Mouse (Mus musculus) liver, postnatal 0 days (tissue): ENCODE results near the gene Podnl1. TPM values are rescaled to one million over a fixed set of nuclear protein-coding genes. Genes with fewer than 3 reads are reported as not detected.

Experiments
- ATAC-seq: fragments of 200-750 bp; cut with Nextera tagmentation; 2 replicates; pipeline ENCODE4 v1.8.0; 2017; ENCODE audit warnings: mild to moderate bottlenecking, moderate library complexity
- DNase-seq: peaks from one replicate; pipeline ENCODE4 v3.0.0-alpha.2; 2016
- H3K27ac ChIP-seq: fragments of 300-500 bp; sonication (generic); 2 replicates; pipeline ENCODE4 v1.5.1; 2014; ENCODE audit warnings: antibody characterized with exemption, moderate library complexity, mild to moderate bottlenecking, low read depth
- H3K27me3 ChIP-seq: fragments of 300-500 bp; sonication (generic); 2 replicates; pipeline ENCODE4 v1.6.1; 2014; ENCODE audit warnings: low read length, control low read depth, mixed read lengths; ENCODE audit not compliant: insufficient read depth
- H3K36me3 ChIP-seq: fragments of 300-500 bp; sonication (generic); replicated peaks from 2 replicates; pipeline ENCODE4 v1.6.1; 2014; ENCODE audit warnings: mild to moderate bottlenecking, control low read depth, low read length, moderate library complexity, mixed read lengths; ENCODE audit not compliant: insufficient read depth
- H3K4me1 ChIP-seq: fragments of 300-500 bp; sonication (generic); 2 replicates; pipeline ENCODE4 v1.6.1; 2014; ENCODE audit warnings: antibody characterized with exemption, mild to moderate bottlenecking, control low read depth; ENCODE audit not compliant: insufficient read depth
- H3K4me2 ChIP-seq: fragments of 300-500 bp; sonication (generic); 2 replicates; pipeline ENCODE4 v1.6.1; 2014; ENCODE audit warnings: low read depth, mild to moderate bottlenecking, low read length, moderate library complexity, mixed read lengths
- H3K4me3 ChIP-seq: fragments of 300-500 bp; sonication (generic); 2 replicates; pipeline ENCODE4 v1.5.1; 2014; ENCODE audit warnings: low read depth, low read length
- H3K9ac ChIP-seq: fragments of 300-500 bp; sonication (generic); replicated peaks from 2 replicates; pipeline ENCODE4 v1.6.1; 2014; ENCODE audit warnings: mild to moderate bottlenecking, moderate library complexity
- H3K9me3 ChIP-seq: fragments of 300-500 bp; sonication (generic); 2 replicates; pipeline ENCODE4 v1.6.1; 2016; ENCODE audit warnings: mild to moderate bottlenecking, control low read depth, low read length, mixed read lengths
- CTCF ChIP-seq: sonication (generic); IDR thresholded peaks from 2 replicates; pipeline ENCODE4 v1.5.1; 2016; ENCODE audit warnings: antibody characterized with exemption, low read depth
- EP300 ChIP-seq: IDR thresholded peaks from 2 replicates; pipeline ENCODE4 v1.6.1; 2016; ENCODE audit warnings: antibody characterized with exemption, low read depth, mild to moderate bottlenecking
- WGBS: fragments of 180-500 bp; shearing (Covaris S2); extraction: QIAGEN DNeasy Blood & Tissue Kit; methylation state at CpG from one replicate; pipeline ENCODE4 v1.1.7; 2014; ENCODE audit not compliant: insufficient replicate concordance; 5-methylcytosine and 5-hydroxymethylcytosine counted together
- polyA plus RNA-seq: library from polyadenylated mRNA; unstranded; fragments of >200 nt; fragmentation: Nextera tagmentation; extraction: Ambion mirVana; gene quantifications from 2 replicates; pipeline ENCODE4 v1.2.1, GENCODE M21; 2015

Podnl1 gene
- polyA plus RNA-seq, 1 experiment from 2014 or later: not detected

DNA sequence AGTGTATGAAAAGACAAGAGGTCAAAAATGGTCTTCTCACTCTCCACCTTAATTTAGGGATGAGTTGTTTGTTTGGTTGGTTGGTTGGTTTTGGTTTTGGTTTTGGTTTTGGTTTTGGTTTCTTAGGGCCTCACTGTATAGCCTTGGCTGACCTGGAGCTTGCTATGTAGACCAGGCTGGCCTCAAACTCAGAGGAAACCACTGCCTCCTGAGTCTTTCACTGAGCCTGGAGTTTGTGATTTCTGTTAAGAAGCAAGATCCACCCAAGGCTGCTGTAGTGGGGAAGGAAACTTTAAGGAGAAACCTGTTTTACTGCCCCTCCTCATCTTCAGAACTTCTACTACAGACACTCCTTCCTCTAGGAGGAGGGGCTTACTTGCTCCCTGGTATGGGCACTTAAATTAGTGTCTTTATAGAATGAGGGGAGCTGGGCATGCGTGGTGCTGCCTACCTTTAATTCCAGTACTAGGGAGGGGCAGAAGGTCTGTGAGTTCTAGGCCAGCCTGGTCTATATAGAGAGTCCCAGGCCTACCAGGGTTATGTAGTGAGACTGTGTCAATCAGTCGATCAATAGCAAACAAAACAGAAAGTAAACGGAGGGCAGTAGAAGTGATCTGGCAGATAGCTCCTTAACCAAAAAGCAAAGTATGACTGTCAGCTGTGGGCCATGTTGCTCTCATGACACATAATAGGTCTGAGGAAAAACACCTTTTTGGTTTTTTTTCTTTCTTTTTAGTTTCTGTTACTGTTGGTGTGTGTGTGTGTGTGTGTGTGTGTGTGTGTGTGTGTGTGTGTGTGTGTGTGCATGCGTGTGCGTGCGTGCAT, 19.4 kb upstream of the Podnl1 start:
- H3K4me2 ChIP-seq: no peak overlapping the region
- no peaks in the 10 kb centered on the region for H3K9me3 ChIP-seq
- no peak overlapping the region for H3K9ac ChIP-seq
- H3K27ac ChIP-seq: no peak overlapping the region
- H3K36me3 ChIP-seq: no peaks in the 10 kb centered on the region
- 86% methylated on average over 6 of the region's 6 CpGs for WGBS
- no peak for DNase-seq
- peaks cover 23% of the 10 kb centered on the region for H3K4me1 ChIP-seq
- TF ChIP-seq CTCF: no peak
- no peak for TF ChIP-seq EP300
- no peak overlapping the region for H3K4me3 ChIP-seq
- ATAC-seq: no peak
- no peaks in the 10 kb centered on the region for H3K27me3 ChIP-seq

DNA sequence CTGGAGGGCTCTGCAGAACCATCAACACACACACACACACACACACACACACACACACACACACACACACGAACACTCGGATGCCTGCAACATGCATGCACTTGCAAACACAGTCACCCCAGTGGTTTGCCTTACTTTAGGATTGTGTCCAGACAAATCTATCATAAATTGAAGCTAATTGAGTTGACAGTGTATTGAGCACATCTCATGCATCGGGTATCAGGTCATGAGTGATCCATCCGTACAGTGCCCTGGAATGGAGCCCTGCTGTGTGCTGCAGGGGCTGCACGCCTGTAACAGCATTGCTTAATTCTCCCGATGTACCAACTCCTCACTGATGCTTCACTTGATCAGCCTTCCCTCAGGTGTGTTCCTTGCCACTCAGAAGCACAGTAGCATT, 10.1 kb upstream of the Podnl1 start:
- Histone ChIP-seq H3K4me2 (no peak overlapping the region), H3K27me3 (no peaks in the 10 kb centered on the region), H3K9me3 (no peaks in the 10 kb centered on the region), H3K36me3 (no peaks in the 10 kb centered on the region), H3K9ac (no peak overlapping the region), H3K4me1 (no peaks in the 10 kb centered on the region), H3K4me3 (no peak overlapping the region), H3K27ac (no peak overlapping the region)
- ATAC-seq (no peak), DNase-seq (no peak)
- whole genome bisulfite sequencing: 81% methylated on average over 6 of the region's 6 CpGs
- TF ChIP-seq CTCF: no peak
- TF ChIP-seq EP300: no peak

DNA sequence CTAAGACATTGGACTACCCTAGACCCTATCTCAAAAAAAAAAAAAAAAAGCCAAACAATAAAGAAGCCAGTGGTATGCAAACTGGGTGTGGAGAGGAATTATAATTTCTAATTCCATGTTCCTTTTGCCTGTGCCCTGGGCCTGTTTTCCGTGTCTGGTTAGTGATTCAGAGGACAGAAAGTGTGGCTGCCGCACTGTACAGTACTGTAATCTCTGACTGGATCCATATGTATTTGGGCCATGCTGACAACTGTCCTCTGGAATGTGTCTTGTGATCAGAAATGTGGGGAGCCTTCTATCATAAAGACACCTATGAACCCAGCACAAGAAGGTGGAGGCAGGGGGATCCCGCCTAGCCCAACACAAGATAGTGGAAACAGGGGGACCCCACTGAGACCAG, 3.6 kb upstream of the Podnl1 start:
- Histone ChIP-seq H3K27me3 (no peaks in the 10 kb centered on the region), H3K4me3 (no peak overlapping the region), H3K36me3 (no peaks in the 10 kb centered on the region), H3K9ac (no peak overlapping the region), H3K9me3 (no peaks in the 10 kb centered on the region), H3K27ac (no peak overlapping the region), H3K4me1 (no peaks in the 10 kb centered on the region), H3K4me2 (no peak overlapping the region)
- ATAC-seq: no peak
- no peak for TF ChIP-seq EP300
- no peak for TF ChIP-seq CTCF
- WGBS: 72% methylated on average over 3 of the region's 3 CpGs
- no peak for DNase-seq

DNA sequence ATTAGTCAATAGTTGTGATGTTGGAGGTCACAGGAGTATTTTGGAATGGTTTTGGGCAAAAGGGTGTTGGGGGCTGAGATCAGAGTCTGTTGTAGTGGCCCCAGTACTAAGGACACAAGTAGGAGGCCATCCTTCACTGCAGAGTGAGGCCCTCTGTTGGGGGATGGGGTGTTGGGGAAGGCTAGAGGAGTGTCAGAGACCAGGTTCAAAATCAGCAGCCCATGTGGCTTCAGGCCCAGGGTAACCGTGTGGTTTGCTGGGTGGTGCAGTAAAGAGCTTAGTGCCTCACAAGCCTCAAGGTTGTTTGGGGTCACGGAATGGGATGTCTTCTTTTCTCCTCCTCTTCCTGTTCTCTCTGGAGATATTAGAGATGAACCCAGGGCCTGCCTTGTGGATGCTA, 953 bp downstream of the Podnl1 start:
- Histone ChIP-seq H3K36me3 (no peaks in the 10 kb centered on the region), H3K27ac (no peak overlapping the region), H3K4me1 (no peaks in the 10 kb centered on the region), H3K4me3 (no peak overlapping the region), H3K27me3 (no peaks in the 10 kb centered on the region), H3K9ac (no peak overlapping the region), H3K9me3 (no peaks in the 10 kb centered on the region), H3K4me2 (no peak overlapping the region)
- no peak for ATAC-seq
- WGBS: 47% methylated on average over 2 of the region's 2 CpGs
- no peak for DNase-seq
- TF ChIP-seq CTCF (no peak), EP300 (no peak)

DNA sequence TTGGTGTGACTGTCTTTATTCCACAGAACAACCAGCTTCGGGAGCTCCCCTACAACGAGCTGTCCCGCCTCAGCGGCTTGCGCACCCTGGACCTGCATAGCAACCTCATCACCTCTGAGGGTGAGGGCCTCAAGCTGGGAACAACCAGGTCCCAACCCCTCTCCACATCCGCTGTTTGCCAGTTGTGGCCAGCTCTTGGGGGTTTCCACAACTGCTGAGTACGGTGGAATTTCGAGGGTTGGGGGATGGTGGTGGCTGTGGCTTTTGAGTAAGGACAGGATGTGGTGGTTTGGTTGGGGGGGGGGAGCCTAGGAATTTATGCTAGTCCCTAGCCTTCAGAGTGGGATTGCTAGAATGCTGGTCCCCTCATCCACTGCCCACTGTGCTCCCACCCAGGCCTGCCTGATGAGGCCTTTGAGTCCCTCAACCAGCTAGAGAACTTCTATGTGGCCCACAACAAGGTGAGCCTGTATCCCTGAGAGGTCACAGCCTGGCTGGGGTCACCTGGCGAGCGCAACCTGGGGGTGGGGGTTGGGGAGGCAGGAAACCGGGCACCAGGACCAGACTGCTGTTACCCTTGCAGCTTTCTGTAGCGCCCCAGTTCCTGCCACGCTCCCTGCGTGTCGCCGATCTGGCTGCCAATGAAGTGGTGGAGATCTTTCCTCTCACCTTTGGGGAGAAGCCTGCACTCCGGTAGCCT, 1.6 kb downstream of the Podnl1 start:
- Histone ChIP-seq H3K36me3 (0 out of 2 replicates have a peak, but pooled peaks cover 2% of the 10 kb centered on the region), H3K9me3 (no peaks in the 10 kb centered on the region), H3K27me3 (no peaks in the 10 kb centered on the region), H3K4me1 (no peaks in the 10 kb centered on the region), H3K4me3 (no peak overlapping the region), H3K27ac (no peak overlapping the region), H3K9ac (no peak overlapping the region), H3K4me2 (no peak overlapping the region)
- DNase-seq (no peak), ATAC-seq (no peak; the same call in 1 of the 2 replicates)
- 44% methylated on average over 17 of the region's 17 CpGs for WGBS
- no peak for TF ChIP-seq CTCF
- TF ChIP-seq EP300: no peak

DNA sequence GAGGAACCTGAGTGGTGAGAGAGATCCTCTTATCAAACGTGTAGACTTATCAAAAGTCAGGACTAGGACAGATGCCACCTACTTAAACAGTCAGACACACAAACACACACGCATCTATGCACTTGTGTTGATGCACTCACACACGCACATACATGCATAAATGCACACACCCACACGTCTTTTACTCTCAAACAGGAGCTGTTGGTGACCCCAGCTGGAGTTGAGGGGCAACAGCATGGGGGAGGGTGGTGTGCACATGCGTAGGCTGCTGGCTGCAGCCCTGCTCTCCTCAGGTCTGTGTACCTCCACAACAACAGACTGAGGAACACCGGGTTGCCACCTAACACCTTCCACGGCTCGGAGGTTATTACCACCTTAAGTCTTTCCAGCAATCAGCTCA, 2.5 kb downstream of the Podnl1 start:
- H3K27me3 ChIP-seq: no peaks in the 10 kb centered on the region
- H3K9ac ChIP-seq: no peak overlapping the region
- no peak overlapping the region for H3K4me2 ChIP-seq
- 62% methylated on average over 8 of the region's 8 CpGs for WGBS
- no peak overlapping the region for H3K4me3 ChIP-seq
- ATAC-seq (no peak), DNase-seq (no peak)
- H3K4me1 ChIP-seq: no peaks in the 10 kb centered on the region
- TF ChIP-seq CTCF (0 out of 2 replicates have a peak, but pooled peaks have one; percentile 6), EP300 (no peak)
- H3K27ac ChIP-seq: no peak overlapping the region
- no peaks in the 10 kb centered on the region for H3K9me3 ChIP-seq
- peaks cover 8% of the 10 kb centered on the region; the same call in 1 of the 2 replicates for H3K36me3 ChIP-seq
